Mouse (Mus musculus): ENCODE data around the gene Aox3.

The Aox3 gene

GRCm38 (mm10) chr1:58105685-58106084 is 7.2 kb upstream of the Aox3 start:
- no peak for DNase-seq (ENCODE audit: low read depth, low spot score)

GRCm38 (mm10) chr1:58107066-58107465 is 5.9 kb upstream of the Aox3 start:
- no peak for DNase-seq (ENCODE audit: low read depth, low spot score)

- no peak for DNase-seq (ENCODE audit: low read depth, low spot score)
These were observed 2.7 kb upstream of the Aox3 start for GRCm38 (mm10) chr1:58110241-58110640.

- no peak for DNase-seq (ENCODE audit: low read depth, low spot score)
These were observed 1.6 kb upstream of the Aox3 start for GRCm38 (mm10) chr1:58111315-58111714.

- DNase-seq (ENCODE audit: low read depth, low spot score), result no peak
These were observed 511 bp downstream of the Aox3 start for GRCm38 (mm10) chr1:58113441-58113840.

GRCm38 (mm10) chr1:58114021-58114560 is 1.2 kb downstream of the Aox3 start:
- no peak for DNase-seq (ENCODE audit: low read depth, low spot score)

- no peak for DNase-seq (ENCODE audit: low read depth, low spot score)
These were observed 1.9 kb downstream of the Aox3 start for GRCm38 (mm10) chr1:58114666-58115375.

- no peak for DNase-seq (ENCODE audit: low read depth, low spot score)
These were observed 5.3 kb downstream of the Aox3 start for GRCm38 (mm10) chr1:58118231-58118630.

- DNase-seq (ENCODE audit: low read depth, low spot score), result no peak
These were observed 12.0 kb downstream of the Aox3 start for GRCm38 (mm10) chr1:58124901-58125300.

GRCm38 (mm10) chr1:58137891-58138290 is 25.0 kb downstream of the Aox3 start:
- DNase-seq (ENCODE audit: low read depth, low spot score), result no peak

- no peak for DNase-seq (ENCODE audit: low read depth, low spot score)
These were observed 26.1 kb downstream of the Aox3 start for GRCm38 (mm10) chr1:58138986-58139385.

- no peak for DNase-seq (ENCODE audit: low read depth, low spot score)
These were observed 27.7 kb downstream of the Aox3 start for GRCm38 (mm10) chr1:58140607-58141006.

- no peak for DNase-seq (ENCODE audit: low read depth, low spot score)
These were observed 31.6 kb downstream of the Aox3 start for GRCm38 (mm10) chr1:58144384-58145069.

GRCm38 (mm10) chr1:58146026-58146425 is 33.1 kb downstream of the Aox3 start:
- DNase-seq (ENCODE audit: low read depth, low spot score), result no peak

- no peak for DNase-seq (ENCODE audit: low read depth, low spot score)
These were observed 34.8 kb downstream of the Aox3 start for GRCm38 (mm10) chr1:58147776-58148175.

- no peak for DNase-seq (ENCODE audit: low read depth, low spot score)
These were observed 39.3 kb downstream of the Aox3 start for GRCm38 (mm10) chr1:58152247-58152646.

- no peak for DNase-seq (ENCODE audit: low read depth, low spot score)
These were observed 43.8 kb downstream of the Aox3 start for GRCm38 (mm10) chr1:58156747-58157146.

- no peak for DNase-seq (ENCODE audit: low read depth, low spot score)
These were observed 57.0 kb downstream of the Aox3 start for GRCm38 (mm10) chr1:58169893-58170292.

- no peak for DNase-seq (ENCODE audit: low read depth, low spot score)
These were observed 75.7 kb downstream of the Aox3 start for GRCm38 (mm10) chr1:58188514-58189175.

- DNase-seq (ENCODE audit: low read depth, low spot score), result no peak
These were observed 81.4 kb downstream of the Aox3 start for GRCm38 (mm10) chr1:58194317-58194716.

- DNase-seq (ENCODE audit: low read depth, low spot score), result no peak
These were observed 82.1 kb downstream of the Aox3 start for GRCm38 (mm10) chr1:58194988-58195387.

- DNase-seq (ENCODE audit: low read depth, low spot score), result no peak
These were observed 82.6 kb downstream of the Aox3 start for GRCm38 (mm10) chr1:58195541-58195940.

Measured in c-Kit-negative CD71-positive TER-119-positive erythroid progenitor cells, embryonic 14.5 days (primary cell).